Mouse (Mus musculus) left cerebral cortex, postnatal 14 days (tissue): ENCODE measurements around the gene Ghr. TPM values are rescaled to one million over a fixed set of nuclear protein-coding genes. Genes with fewer than 3 reads are reported as not detected.
A peak's percentile ranks its signal among the peaks of the same experiment; 100 is the strongest.

ENCODE experiments used
- DNase-seq, 2 experiments: peaks; one replicate each; pipeline ENCODE4 v3.0.0; 2021 to 2022; ENCODE audit warnings: low spot score in 2 of 2, mixed read lengths in 1 of 2
- intact Hi-C: fragments of 180-260 bp; cut with DNase I; formaldehyde crosslinking; loops from one replicate; pipeline ENCODE4 v1.15.1; 2025
- total RNA-seq, 2 experiments: library from RNA; stranded (reverse); gene quantifications; 2 replicates each; pipeline ENCODE4 v1.2.3; 2021

Gene Ghr
- total RNA-seq, 2 experiments from 2014 or later, result 12.4 to 12.7 TPM

DNA sequence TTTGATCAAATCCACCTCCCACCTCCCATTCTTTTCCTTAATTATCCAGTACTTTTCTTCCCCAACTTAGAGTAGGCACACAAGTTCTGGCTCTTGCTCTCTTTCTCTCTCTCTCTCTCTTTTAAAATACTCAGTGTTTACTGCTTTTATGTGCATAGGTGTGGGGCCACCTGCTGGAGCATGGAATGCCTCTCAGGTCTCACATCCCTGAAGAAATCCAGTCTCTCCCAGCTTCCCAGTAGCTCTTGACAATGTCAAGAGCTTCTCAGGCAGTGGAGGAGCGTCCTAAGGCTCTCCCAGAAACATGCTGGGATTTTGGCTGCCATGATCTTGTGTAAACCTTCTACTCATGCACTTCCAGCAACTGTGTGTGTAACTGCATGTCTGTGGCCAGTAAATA is 253.0 kb downstream of the Ghr start:
- no peak for DNase-seq
- intact Hi-C loops, result no loop called here

DNA sequence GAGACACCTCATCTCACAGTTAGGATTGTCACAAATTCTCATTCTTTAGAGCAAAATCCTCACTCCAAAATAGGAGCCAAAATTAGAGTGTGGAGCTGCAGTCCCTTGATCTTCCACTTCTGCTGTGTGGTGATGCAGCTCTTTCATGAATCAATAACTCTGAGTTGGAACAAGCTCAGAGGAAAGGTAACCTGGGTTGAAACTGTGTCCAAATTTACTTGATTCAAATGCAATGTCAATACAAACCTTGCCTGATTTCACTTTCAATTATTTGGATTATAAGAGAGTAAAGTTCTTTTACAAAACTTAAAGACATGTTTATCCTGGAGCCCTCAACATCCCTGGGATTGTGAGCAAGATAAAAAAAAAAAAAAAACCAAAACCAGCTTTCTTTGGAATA is 260.3 kb downstream of the Ghr start:
- intact Hi-C loops, result no loop called here
- no peak for DNase-seq

GRCm38 (mm10) chr15:3319929-3320328 is 263.4 kb downstream of the Ghr start:
- intact Hi-C loops, result no loop called here
- DNase-seq, result no peak

DNA sequence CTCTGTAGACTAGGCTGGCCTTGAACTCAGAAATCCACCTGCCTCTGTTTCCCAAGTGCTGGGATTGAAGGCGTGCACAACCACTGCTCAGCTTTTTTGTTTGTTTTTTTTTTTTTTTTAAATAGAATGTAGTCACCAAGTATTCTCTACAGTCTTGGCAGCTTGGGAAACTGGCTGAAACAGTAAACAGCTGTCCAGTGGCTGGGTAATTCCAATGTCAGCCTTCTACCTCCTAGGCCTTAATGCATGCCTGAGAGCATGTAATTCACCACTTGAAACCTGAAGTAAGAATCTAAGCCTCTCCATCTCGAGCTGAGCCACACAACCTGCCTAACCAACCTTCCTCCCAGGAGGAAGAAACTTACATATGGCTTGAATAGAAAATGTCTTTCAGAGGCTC is 266.7 kb downstream of the Ghr start:
- intact Hi-C loops, result no loop called here
- DNase-seq, result no peak

DNA sequence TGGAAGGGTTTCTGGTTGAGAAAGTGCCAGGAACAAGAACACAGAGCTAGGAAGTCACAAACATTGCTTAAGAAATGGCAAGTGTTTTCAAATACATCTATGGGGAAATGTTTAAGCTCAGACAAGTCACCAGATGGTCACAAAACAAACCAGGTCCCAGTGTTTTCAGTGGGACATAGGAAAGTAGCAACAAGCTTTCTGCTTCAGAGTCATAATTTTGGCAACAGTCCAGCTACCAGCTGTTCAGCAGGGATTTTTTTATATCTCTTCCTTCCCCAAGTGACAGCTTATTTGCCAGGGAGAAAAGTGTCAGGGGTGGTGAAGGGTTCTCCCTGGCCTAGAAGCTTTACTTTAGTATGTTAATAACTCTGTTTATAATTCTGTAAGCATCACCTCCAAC is 270.4 kb downstream of the Ghr start:
- DNase-seq, result peak; percentile 31 to 56
- intact Hi-C loops, result no loop called here

DNA sequence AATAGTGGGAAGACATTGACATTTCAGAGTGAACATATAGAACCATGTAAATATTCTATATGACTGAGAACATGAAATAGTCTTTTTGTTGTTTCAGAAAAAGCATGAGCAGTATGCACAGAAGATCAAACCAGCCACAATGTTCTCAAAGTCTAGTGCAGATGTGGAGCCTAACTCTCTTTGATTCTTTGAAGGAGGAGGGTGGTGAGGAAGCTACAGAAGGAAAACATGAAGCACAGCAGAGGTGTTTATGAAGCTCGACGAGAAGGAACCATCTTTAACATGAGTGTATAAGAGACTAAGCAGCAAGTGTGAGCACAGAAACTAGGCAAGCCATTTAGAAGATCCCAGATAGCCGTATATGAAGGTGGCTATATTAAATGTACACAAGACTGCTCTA is 273.4 kb downstream of the Ghr start:
- DNase-seq, result no peak
- intact Hi-C loops, result no loop called here

DNA sequence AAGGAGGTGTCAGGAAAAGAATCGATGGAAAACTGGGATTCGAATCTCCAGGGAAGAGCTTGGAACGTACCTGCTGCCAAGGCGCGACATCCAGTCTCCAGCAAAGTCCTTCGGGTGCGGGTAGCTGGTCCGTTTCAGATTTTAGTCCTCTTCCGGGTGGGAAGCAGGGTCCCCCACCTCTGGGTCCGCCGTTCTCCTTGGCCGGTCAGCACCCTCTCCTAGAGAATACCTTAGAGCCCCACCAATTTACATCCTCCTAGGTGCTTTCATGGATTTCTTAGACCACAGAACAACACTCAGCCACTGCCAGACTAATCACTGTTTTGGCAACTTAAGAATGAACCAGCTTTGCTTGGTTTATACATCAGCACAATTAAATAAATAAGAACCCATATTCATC is 279.9 kb downstream of the Ghr start, which contains the start of gene Ccdc152:
Ccdc152 (minus strand) TSS at position 101 of the 400 bp plus-strand sequence.
- no peak for DNase-seq
- intact Hi-C loops, result no loop called here

- intact Hi-C loops, result no loop called here
- DNase-seq, result no peak
These were observed 282.8 kb downstream of the Ghr start for GRCm38 (mm10) chr15:3300361-3301100.

- intact Hi-C loops, result loop anchor here (5.0 to 10.0 kb wide), 5 partner anchors 290 to 1807 kb away; partner anchors contain the start of gene Card6
- no peak for DNase-seq
These were observed 285.7 kb downstream of the Ghr start for GRCm38 (mm10) chr15:3297615-3298014.

DNA sequence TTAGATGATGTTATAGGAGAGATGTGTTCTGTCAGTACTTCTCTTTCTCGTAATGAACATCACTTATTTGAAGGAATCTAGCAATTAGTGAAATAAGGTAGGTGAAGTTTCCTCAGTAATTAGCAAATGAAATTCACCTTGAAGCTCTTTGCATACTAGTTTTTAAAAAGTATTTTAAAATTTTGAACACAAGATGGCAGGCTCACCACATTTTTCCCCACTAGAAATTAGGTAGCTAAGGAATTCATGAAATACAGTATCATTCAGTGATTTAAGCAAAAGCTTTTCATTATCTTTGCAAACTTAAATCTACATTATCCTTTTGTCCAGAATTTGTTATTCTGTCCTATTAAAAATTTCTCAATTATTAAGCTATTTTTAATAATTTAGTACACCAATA is 287.3 kb downstream of the Ghr start:
- DNase-seq, result peak in 1 of 2 experiments; percentile 28
- intact Hi-C loops, result loop anchor here (5.0 to 10.0 kb wide), 5 partner anchors 291 to 1809 kb away; partner anchors contain the start of gene Card6

DNA sequence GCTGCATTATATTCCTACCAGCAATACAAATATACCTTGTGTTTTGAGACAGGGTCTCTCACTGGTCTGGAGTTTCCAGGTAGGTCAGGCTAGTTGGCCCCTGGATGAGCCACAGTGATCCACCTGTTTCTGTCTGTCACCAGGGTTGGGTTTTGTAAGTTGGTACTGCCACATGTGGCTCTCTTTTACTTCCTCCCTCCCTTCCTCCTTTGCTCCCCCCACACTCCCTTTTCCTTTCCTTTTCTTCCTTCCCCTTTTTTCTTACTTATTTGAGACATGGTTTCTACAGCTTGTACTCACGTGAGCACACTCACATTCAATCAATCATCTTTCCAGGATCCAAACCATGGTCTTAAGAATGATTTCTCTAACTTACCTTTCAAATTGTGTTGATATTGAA is 289.8 kb downstream of the Ghr start:
- no peak for DNase-seq
- intact Hi-C loops, result loop anchor here (10.0 kb wide), 4 partner anchors 611 to 1811 kb away; partner anchors contain the start of gene Card6

DNA sequence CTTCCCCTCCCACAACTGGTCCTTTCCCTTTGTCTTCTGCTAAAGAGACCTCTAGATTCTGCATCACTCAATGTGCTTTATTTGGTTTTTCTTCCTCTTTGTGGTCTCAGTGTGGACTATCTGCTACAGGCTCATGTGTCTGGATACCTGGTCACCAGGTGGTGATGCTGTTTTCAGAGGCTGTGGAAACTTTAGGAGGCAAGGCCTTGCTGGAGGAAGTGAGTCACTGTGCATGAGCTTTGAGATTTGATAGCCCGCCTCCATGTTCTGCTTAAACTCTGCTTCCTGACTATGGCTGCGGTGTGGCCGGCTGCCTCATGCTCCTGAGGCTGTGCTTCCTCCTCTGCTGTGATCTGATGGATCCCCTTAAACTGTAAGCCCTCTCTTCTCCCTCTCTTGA is 292.9 kb downstream of the Ghr start:
- no peak for DNase-seq
- intact Hi-C loops, result loop anchor here (10.0 kb wide), 4 partner anchors 614 to 1814 kb away; partner anchors contain the start of gene Card6

GRCm38 (mm10) chr15:3286032-3286431 is 297.3 kb downstream of the Ghr start:
- no peak for DNase-seq
- intact Hi-C loops, result no loop called here

GRCm38 (mm10) chr15:3281737-3282136 is 301.6 kb downstream of the Ghr start:
- DNase-seq, result no peak
- intact Hi-C loops, result no loop called here

DNA sequence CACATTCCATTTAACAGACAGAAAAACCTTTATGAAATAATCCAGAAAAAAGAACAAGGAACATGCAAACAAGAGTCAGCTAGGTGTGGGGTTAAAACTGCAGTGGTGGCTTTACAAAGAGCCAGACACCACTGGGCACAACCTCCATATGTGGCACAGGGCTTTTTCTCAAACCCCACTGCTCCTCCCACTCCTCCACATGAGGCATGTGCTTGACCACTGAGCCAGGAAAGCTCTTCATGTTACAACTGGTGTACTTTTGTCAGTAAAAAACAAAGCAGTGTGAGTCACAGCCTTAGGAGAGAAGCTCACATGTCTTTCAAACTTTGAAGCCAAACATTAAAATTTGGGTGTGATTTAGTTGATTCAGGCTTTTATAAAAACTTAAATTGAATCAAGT is 302.1 kb downstream of the Ghr start:
- intact Hi-C loops, result no loop called here
- no peak for DNase-seq

DNA sequence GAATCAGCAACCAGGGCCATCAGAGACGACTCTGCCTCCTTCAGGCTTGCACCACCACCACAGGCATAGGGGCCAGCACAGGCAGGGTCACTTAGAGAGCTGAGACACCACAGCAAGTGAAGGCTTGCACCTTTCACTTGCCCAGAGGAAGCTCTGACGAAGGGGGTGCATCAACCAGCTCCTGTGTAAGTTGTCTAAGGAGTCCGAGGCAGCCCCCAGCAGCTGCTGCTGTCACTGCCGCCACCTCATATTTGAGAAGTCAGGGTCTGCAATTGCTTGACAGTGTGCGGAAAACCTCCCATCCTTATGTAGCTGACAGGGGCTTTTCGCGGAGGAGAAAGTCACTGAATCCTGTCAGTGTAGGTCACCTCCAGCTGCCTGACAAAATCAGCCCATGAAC is 304.1 kb downstream of the Ghr start:
- intact Hi-C loops, result no loop called here

DNA sequence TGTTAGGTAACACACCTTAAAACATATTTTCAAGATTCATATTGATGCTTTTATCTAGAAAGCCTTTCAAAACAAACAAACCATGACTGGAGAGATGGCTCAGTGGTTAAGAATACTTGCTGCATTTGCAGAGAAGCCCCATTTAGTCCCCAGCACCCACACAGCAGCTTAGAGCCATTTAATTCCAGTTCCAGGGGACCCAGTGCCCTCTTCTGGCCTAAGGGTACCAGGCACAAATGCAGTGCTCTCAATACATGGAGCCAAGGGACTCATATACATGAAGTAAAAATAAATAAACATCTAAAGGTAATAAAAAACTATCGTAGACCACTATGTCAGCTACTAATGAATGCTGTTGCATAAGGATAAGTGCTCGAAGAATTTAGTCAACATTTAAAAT is 305.9 kb downstream of the Ghr start:
- no peak for DNase-seq
- intact Hi-C loops, result no loop called here

More for the DNA sequence above, 304.1 kb downstream of the Ghr start:
- no peak for DNase-seq

DNA sequence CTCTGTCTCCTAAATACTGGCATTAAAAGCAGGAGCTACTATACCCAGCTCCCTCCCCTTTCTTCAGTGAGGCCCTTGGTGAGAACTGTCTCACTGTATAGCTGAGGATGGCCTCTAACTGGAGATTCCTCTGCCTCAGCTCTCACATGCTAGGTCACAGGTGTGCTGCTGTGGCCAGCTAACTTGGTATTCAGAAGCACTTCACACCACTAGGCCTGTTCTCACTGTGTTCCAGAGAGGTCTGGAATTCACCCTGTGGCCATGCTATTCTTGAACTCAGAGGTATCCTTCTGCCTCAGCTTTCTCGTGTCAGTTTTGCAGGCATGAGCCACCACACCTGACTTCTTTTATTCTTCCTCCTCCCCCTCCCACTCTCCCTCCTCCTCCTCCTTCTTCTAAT is 310.1 kb downstream of the Ghr start:
- intact Hi-C loops, result no loop called here
- DNase-seq, result no peak

DNA sequence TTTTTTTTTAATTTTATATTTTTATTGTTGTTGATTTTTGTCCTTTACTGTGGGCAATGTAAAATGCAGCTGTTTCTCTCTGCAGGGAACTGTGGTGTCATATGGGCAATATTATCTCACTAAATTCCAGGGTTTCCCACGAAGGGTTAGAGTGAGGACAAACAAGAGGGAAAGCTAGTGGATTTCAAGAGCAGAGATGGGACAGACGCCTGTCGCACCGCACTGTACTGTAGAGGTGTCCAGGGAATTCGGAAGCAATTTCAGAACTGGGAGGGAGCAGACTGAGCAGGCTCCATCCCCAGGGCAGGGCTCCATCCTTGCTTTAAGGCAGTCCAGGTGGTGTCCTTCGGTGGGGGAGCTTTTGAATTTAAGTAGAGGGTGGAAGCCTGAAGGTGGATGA is 312.1 kb downstream of the Ghr start:
- intact Hi-C loops, result loop anchor here (2.0 kb wide), 1 partner anchor 38 kb away; no protein-coding TSS in a partner anchor
- no peak for DNase-seq

- DNase-seq, result peak; percentile 31 to 51
- intact Hi-C loops, result loop anchor here (2.0 kb wide), 1 partner anchor 38 kb away; no protein-coding TSS in a partner anchor
These were observed 312.6 kb downstream of the Ghr start for GRCm38 (mm10) chr15:3270646-3271077.
